Comparison of ENCODE assay signal across 17 mouse cellular contexts in genomic region chr8:74810054-74810453, GRCm38 (mm10).
"Had no signal": no experiment of that assay in that cellular context is flagged by ENCODE, and none has a peak within 500 bp of the region (broad histone marks: within the 10 kb centered on the region; RNA-seq: fewer than 3 reads in every experiment).

No protein-coding gene starts in this region.

- ATAC-seq: midbrain, embryonic 16.5 days had no signal

- H3K27me3 ChIP-seq: midbrain, embryonic 12.5 days; neural tube, embryonic 13.5 days; neural tube, embryonic 15.5 days had no signal

- DNase-seq: lung, adult 18-20 months; lung, embryonic 14.5 days; lung, postnatal 10 days; lung, postnatal 4 days; midbrain, embryonic 14.5 days; retina, postnatal 1 day; right cerebral cortex, adult 18-20 months; right cerebral cortex, postnatal 25 days; right cerebral cortex, postnatal 4 days; spleen, adult 18-20 months; thymus, adult 18-20 months; thymus, postnatal 25 days; thymus, postnatal 4 days had no signal
